Mouse (Mus musculus) induced T-regulatory cell, adult 2 months (primary cell): Measurements from ENCODE around the gene Soga1.
A peak's percentile ranks its signal among the peaks of the same experiment; 100 is the strongest.

Source experiments
- DNase-seq: peaks from one replicate; pipeline ENCODE4 v3.0.0-alpha.2; 2012; ENCODE audit warnings: low read depth

Gene Soga1

DNA sequence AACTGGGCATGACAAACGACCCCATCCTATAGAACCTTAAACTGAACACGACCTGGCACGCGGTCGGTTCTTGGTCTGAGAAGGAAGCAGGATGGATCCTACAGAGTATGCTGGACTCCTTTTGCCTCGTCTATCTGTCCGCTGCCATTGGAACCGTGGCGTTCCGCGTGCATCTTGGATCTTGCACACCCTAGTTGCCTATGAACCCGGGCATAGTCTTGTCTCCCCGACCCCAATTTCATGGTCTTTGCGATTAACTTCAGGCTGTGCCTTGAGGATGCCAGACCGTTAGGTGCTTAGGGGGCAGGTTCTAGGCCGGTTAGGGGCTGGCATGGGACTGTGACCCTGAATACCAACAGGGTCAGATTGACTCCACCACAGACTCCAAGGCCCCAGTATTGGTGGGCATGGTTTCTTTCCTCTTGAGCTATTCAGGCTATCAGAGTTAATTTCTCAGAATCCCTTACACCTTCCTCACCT lies 687 bp upstream of the Soga1 start:
- no peak for DNase-seq

DNA sequence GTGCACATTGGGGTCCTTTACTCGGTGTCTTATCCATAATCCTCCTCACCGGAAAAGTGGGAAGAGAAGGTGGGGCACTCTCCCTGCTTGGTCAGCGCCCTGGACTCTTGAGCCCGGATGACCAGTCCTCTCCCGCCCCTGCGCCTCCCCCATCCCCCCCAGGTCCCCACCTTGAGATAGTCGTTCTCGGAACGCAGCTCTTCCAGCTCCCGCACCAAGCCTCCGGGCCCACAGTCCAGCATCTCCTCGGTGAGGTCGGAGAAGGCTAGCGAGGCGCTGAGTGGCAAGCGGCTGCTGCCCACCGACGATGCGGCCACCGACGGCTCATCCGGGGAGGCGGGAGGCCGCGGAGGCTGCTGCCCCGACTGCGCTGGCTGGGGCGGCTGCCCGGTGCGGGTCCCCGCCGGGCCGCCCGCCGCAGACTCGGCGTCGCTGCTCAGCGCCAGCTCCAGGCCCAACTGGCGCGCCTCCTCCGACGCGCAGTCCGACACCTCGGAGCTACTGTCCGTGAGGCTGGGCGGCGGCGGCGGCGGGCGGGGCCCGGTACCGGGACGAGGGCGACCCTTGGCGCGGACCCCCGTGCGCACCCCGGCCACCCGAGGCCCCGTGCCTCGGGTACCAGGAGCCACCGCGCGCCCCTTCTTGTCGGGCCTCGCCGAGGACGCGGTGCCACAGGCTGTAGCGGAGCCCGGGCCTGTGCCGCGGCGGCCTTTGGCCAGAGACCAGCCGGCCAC lies 828 bp downstream of the Soga1 start:
- DNase-seq: no peak

DNA sequence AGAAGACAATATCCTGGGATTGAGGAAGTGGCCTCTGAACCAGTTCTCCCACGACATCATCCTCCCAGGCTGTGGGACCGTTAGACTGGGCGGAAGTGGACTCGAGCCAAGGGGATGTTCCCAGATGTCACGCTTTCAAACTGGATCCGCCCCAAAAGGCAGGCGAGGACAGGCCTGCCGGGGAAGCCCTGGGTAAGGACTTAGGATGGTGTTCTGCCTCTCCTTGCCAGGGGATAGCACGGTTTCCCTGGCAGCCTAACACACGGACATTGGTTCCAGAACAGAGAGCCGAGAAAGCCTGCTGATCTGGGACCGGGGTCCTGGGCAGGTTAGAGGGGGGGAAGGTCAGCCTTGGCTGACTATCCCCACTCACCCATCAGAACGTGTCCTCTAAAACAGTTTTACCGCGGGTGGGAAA lies 1.4 kb downstream of the Soga1 start:
- no peak for DNase-seq

DNA sequence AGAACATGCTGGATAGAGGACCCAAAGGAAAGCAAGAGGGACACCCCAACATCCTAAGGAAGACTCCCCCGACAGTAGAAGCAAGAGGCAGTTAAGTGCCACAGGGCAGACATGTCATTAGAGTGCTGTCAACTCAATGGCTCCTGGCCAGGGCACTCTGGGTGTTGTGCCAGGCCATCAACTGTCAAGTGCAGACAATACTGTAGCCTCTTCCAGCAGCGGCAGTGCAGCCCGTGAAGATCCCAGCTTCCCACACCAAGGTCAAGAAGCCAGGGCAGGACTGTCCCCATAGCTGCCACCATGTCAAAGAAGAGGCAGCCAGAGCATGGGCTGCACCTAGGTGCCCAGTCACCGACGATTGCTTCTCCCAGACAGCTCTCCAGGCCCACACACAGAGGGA lies 1.9 kb downstream of the Soga1 start:
- DNase-seq: no peak

DNA sequence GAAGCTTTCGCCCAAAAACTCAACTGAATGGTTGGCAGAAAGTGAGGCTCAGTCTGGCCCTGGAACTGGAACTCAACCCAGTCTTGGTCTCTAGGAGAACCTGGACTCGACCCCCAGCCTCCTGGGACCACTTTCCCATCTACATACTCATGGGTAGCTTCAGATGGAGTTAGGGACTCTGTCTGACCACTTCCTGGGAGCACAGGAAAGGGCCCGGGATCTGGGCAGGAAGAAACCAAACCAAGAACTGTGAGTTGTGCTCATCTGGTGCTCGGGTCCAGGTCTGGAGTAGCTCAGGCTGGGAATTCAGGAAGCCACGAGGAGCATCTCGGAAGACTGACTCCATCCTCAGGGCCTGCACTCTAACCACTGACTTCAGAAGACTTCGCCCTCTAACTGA lies 2.5 kb downstream of the Soga1 start:
- DNase-seq: no peak

DNA sequence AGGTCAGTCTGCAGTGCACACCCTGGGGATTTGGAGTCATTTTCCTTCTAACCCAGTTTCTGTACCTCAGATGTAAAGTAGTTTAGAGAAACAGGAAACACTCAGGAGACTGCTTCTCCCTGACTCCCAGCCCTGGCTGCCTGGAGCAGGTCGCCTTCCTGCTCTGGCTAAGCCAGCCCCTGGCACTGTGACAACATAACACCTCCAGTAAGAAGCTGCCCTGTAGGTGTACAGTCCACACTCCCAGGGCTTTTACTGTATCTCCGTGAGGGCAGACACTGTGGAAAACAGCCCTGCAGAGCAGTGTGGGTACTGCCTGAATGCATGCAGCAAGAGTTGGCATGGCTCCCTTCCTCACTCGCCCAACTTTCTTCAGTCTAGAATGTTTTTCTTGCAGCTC lies 3.4 kb downstream of the Soga1 start:
- DNase-seq: no peak

DNA sequence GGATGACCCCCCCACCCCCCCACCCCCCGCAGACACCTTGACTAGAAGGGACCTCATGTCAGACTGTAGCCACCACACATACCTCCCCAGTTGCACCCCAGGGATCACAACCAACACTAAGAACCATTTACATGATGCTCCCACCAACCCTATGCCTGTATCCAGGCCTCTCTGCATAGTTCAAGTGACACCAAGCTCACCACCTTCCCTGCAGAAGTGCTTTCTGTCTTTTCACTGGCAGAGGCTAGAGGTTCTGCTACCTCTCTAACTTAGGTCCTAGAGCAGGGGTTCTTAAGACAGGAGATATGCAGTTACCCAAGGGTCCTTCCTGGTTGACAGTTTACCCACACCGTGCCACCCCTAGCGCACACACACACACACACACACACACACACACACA lies 3.8 kb downstream of the Soga1 start:
- no peak for DNase-seq

DNA sequence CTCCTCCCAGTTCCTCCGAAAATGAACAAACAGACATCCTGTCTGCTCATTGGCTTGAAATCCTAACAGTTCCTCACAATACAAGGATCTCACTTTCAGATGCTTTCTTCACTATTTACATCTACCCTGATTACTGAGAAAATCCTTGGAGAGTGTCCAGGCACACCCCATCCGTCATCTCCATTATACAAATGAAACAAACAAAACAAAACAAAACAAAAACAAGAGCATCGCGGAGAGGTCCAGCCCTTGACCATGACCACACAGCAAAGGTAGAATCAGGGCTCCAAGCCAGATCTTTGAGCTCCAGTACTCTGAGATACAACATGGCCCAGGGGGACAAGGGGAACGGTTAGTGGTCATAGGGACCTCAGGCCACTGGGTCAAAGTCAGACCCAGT lies 4.3 kb downstream of the Soga1 start:
- no peak for DNase-seq

DNA sequence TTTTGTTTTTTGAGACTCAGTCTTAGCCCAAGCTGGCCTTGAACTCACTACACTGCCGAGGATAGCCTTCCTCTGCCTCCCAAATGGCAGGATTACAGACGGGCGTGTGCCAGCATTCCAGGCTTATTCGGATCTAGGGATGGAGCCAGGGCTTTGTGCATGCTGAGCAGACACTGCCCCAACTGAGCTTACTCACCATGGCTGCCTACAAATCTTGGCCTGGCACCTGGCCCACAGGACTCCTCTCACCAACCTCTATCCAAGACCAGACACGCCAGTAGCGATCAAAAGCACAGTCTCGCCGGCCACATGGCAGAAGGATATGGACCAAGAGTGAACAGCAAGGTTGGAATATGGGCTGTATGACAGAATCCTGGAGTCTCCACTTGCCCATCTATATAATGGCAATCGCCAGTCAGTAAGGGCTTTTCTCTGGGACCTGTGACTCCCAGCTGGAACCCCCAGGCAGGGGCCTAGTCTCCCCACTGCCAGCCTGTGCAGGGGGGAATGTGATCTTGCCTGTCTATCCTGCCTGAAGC lies 4.8 kb downstream of the Soga1 start:
- no peak for DNase-seq

DNA sequence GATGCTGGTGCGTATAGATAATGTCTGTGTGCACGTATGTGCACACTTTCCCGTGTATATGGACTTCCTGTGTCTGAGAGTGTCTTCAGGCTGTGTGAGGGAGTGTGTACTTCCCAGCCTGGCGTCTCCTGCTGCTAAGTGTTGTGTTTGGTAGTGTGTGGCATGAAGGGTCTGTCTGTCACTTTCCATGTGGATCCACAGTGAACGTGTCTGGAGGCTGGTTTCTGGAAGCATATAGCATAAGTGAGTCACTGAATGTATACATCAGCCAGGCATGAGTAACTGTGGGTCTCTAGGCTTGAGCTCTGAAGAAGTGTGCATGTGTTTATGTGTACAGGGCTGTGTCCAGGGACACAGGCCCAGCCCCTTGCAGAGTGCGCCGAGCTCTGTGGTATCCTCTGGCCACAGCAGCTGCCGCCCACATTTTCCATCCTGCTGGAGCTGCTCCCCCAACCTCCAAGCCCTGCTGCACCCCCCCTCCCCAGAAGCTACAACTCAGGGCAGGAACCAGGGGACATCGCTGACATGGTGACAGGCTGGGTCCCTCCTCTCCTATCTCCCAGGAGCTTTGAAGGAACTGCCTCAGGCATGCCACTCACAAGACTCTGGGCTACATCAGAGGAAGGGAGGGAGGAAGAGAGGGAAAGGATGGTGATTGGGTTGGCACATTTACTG lies 5.5 kb downstream of the Soga1 start:
- no peak for DNase-seq

DNA sequence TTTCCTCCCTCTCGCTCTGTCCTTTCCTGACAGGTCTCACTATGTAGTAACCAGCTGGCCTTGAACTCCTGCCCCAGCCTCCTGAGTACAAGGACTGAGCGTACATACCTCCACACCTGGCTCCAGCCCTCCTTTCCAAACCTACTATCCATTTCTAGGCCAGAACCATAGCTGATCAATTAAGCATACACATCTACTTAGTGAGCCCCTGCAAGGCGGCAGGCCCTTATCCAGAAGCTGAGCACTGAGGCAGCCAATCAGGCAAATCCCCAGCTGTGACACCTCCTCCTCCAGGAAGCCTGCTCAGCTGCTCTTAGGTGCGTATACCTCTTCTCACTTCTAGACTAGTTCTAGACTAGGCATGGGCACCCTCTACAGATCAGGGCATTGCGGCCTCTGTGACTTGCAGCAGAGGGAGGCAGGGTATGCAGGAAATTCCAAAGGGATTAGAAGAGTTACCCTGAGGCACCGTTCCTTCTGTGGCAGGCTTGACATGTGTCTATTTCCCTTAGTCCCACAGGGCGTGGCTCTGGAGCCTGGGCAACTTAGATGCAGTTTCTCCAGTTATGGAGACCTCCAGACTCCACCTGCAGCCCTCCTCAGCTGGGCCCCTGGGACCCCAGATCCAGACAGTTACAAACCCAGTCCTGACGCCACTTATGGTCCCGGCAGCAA lies 6.6 kb downstream of the Soga1 start:
- DNase-seq: no peak

DNA sequence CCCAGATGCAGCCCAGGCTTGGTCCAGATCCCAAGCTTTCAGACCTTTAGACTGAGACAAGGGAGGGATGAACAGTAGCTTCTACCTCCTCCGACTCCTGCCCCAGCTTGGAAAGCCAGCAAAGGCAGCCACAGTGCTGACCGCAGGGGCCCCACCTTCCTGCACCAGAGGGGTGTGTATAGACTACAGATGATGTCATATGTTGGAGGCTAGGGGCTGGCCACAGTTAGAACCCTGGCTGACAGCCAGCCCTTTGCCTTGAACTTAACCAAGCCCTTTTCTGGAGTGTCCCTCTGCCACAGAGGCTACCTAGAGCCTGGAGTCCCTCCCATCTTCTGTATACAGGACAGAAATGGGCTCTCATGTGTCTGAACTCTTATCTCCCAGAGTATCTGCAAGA lies 7.5 kb downstream of the Soga1 start:
- peak; percentile 47 for DNase-seq

DNA sequence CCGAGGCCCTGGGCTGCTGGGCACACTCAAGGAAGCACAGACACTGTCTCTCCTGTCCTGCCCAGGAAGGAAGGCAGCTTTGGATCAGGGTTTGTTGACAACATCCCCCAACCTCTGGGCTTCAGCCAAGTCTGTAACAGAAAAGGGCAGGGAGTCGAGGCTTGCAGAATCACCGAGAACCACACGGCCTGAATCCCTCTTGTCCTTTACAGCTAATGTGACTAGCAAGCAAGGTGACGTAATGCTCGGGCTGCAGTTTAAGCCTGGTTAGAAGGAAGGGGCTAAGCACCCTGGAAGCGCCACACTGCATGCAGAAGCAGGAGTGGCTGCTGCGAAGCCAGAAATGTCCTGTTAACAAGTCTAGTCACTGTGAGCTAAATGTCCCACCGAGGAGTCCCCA lies 8.7 kb downstream of the Soga1 start:
- DNase-seq: no peak

DNA sequence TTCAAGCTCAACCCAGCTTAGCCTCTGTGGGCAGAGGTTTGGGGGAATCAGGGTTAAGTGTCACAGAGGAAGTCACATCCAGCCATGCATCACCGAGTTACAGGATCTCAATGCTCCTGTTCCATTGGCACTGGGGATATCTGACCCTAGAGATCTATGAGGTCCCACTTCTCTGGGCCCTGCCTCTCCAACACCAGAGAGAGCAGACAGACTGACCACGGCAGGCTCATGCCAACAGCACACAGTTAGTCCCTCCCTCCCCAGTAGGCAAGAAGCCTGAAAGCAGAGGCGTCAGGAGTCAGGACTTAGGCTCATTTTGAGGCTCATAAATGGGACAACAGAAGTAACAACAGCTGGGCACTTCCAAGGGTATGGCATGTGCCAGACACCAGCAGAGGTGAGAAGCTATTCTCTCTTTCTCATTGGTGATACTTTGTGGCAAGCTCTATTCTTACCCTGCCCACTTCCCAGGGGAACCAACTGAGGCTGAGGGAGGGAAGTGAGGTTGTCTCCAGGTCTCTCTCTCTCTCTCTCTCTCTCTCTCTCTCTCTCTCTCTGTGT lies 9.2 kb downstream of the Soga1 start:
- DNase-seq: no peak

DNA sequence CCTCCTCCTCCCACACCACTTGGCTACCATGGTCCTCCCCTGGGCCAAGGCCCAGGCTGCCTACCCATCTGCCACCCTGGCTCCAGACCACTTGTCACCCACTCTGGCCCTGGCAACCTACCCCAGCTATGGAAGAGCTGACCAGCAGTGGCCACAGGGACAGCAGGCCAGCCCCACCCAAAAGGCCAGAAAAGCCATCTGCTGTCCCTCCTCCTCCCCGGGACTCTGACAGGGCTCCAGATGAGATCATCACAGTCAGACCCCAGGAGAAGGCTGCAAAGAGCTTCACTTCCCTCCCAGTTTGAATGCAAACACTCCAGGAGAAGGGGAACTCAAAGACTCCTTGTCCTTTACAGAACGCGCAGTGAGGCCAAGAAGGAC lies 9.7 kb downstream of the Soga1 start:
- no peak for DNase-seq

DNA sequence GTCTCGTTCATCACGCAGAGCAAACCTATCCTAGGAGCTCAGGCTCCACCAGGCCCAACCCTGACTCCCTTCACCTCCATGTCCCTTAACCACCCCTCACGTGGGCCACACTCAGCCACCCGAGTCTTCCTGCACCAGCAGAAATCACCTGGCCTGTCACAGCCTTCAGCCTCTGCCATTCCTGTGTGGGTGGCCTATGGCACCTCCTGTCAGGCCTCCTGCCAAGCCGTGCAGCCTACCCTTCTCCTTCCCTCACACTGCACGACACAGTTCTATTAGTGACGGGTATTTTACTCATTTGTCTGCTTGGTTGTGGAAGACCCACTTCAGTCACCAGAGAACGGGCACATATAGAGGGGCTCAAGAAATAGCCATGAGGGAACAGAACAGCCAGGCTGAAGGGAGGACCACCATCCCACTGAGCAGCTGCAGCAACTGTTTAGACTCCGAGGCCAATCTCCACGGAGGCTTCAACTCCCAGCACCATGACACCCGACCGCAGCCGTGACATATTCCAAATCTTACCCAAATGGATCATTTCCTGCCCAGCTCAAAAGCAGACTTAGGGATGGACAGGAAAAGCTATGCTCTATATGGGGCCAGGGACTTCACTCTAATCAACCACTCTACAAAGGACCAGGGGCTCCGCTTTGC lies 10.2 kb downstream of the Soga1 start:
- DNase-seq: no peak

DNA sequence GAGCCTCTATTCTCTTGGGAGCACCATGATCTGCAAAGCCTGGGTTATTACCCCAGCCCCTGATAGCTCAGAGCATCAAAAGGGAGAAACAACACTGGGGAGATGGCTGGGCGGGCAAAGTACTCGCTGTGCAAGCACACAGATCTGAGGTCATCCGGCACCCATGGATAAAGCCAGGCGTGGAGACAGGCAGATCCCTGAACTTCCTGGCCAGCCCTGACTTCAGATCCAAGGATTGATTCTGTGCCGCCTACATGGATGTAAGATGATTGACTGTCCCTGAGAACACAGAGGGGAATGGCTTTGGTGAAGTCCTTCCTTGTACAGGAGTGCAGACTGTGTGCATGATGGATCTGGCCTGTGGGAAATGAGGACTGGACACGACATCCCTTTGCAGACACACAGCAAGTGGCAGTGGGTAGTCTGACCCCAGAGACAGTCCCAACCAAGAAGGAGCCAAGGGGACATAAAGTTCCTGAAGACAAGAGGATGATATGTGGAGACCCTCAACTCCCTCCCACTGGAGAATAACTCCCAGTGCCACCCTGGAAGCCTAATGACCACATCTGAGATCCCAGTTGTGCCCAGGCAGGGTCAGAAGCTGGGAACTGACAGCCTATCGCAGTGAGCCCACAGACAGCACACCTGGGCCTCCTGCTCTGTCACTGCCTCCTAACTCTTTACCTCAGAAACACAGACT lies 12.2 kb downstream of the Soga1 start:
- no peak for DNase-seq

DNA sequence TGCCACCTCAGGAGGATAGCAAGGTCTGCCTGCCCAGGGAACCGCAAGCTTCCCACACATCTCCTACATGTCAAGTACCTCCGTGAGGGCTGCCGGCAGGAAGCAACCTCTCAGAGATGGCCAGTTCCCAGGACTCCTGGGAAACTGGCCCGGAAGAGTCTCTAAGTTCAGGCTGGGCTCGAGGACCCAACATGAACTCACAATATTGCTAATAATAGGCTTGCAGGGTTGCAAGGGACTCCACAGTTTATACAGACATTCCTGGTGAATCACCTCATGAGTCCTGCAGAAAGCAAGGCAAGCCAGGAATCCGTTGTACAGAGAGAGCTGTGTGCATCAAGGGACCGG lies 13.2 kb downstream of the Soga1 start:
- DNase-seq: no peak

DNA sequence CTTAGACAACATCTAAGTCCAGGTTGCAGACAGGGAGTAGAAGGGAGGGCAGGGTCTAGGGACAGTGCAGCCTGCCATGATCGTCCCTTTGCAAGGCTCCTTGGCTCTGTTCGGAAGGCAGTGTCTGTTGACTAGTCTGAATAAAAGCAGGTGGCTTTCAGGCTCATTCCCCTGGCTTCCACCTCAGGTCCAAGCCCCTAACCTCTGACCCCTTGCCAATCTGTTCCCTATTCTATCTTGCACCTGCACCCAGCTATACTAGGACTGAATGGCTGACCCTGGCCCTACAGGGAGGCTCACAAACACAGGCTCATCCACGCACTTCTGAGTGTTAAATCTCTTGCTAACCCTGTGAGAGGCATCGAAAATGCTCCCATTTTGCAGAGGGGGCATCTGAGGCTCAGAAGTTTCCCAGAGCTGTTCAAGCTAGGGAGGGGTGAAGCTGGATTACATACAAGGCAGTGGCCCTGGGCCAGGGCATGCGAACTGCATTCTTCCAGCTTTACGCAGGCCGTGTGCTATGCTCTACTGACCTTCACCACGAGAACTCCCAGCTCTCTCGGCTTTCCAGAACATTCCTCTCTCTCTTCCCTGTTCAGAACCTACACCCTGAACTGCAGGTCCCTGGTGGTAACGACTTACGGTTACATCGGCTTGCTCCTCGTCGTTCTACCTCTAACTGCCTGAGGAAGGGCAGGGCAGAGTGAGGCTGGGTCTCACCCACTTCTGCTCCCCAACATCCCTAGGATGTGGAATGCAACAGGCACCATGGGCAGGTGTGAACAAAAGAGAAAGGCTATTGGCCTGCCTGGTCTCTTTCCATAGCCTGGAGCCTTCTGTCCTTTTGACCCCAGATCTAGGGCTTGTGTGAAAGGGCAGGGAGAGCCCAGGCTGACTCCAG lies 13.8 kb downstream of the Soga1 start:
- DNase-seq: no peak

DNA sequence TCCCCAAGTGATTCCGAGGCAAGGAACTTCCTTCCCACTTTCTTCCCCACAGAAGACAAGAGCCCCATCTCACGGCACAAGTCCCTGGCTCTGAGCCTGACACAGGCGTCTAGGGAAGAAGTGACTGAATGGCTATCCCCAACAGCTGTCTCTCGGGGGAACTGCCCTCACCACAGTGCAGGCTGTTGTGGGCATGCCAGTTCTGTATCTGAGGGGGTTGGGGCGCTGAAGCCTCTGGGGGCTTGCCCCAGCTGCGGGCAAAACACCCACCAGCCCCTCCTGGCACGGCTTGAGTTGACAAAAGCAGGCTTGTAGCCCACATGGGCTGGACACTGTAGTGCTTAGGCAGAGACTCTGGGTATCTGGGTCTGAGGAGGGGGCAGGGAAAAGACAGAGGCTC lies 14.9 kb downstream of the Soga1 start:
- DNase-seq: no peak

DNA sequence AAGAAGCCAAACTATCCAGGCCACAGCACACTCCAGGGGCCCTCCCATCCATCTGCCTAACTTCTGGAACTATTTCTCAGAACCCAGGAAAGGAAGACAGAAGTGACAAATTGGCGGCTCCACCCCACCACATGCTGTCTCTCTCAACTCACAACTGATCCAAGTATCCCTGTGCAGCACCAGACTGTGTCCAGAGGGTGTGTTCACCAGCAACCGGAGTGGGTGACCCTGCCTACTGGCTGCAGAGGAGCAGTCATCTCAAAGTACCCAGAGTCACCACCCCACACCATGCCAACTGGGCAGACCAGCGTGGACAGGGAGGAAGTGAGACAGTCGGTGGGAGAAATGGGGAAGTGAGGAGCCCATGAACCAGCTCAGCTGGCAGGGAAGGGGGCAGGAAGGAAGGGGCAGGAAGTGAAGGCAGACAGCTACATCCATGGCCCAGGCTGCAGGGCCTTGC lies 15.8 kb downstream of the Soga1 start:
- DNase-seq: no peak
